Mouse (Mus musculus): ENCODE measurements at regions not wholly inside any gene's neighbourhood (a gene's known extent, or its start where the extent isn't known, plus 50 kb on each side); places are given as distances from the start of the nearest gene placed in this dataset.

DNA sequence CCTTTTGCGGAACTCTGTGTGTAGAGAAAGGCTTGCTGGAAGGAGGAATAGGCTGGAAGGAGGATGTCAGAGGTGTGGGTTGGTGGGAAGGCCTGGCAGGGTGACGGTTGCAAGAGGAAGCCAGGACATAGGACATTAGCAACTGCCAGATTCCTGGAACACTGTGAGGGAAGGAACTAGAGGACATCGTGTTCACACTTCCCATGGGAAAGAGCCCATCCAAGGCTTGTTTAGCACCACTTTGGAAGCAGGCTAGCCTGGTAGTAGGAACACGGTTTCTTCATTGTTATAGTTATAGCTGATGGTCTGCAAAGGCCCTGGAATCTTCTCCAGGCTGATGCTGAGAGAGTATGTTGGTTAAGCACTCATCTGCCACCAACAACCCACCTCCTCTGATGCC lies 80.4 kb upstream of the Dlg1 start:
- no peak for TF ChIP-seq POLR2A (IDR thresholded peaks at IDR 0.05; ENCODE audit: low read depth, low read length)
- TF ChIP-seq CTCF (IDR thresholded peaks at IDR 0.05; ENCODE audit: extremely low read depth, insufficient read depth, insufficient read length, insufficient replicate concordance) = no peak
- H3K27ac ChIP-seq (ENCODE audit: insufficient read depth, low read length) = no peak overlapping the region
- DNase-seq (ENCODE audit: low read depth in 1 of 2, low spot score in 2 of 2) = no peak
- H3K4me3 ChIP-seq (ENCODE audit: extremely low read depth, insufficient read depth, insufficient read length) = no peak overlapping the region
- no peaks in the 10 kb centered on the region for H3K36me3 ChIP-seq (ENCODE audit: control insufficient read depth, insufficient read depth, low read length)
- WGBS = 82% methylated on average over 4 of the region's 4 CpGs
- no peaks in the 10 kb centered on the region for H3K4me1 ChIP-seq (ENCODE audit: control insufficient read depth, insufficient read depth, insufficient read length)
- H3K27me3 ChIP-seq (ENCODE audit: control insufficient read depth, insufficient read depth, low read length) = no peaks in the 10 kb centered on the region

DNA sequence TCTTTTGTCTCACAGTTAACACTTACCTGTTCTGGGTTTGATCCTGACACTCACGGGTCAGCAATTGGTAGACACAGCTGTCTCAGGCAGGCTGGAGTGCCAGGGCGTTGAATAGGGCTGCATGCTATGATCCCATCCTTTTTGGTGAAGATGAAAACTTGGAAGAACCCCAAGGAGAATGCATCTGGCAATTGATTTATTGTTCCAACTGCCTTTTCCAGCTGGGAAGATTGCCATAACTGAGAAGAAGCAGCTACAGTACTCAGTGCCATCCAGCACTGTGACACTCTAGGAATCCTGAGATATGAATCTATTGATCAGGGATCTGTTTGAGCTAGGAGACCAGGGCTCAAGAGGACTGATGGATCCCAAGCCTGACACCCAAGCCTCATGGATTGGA lies 79.6 kb upstream of the Dlg1 start:
- H3K4me3 ChIP-seq (ENCODE audit: extremely low read depth, insufficient read depth, insufficient read length) = no peak overlapping the region
- DNase-seq (ENCODE audit: low read depth in 1 of 2, low spot score in 2 of 2) = no peak
- TF ChIP-seq POLR2A (IDR thresholded peaks at IDR 0.05; ENCODE audit: low read depth, low read length) (no peak), CTCF (IDR thresholded peaks at IDR 0.05; ENCODE audit: extremely low read depth, insufficient read depth, insufficient read length, insufficient replicate concordance) (no peak)
- 97% methylated on average over 2 of the region's 2 CpGs for WGBS
- H3K4me1 ChIP-seq (ENCODE audit: control insufficient read depth, insufficient read depth, insufficient read length) = no peaks in the 10 kb centered on the region
- H3K27me3 ChIP-seq (ENCODE audit: control insufficient read depth, insufficient read depth, low read length) = no peaks in the 10 kb centered on the region
- no peak overlapping the region for H3K27ac ChIP-seq (ENCODE audit: insufficient read depth, low read length)
- H3K36me3 ChIP-seq (ENCODE audit: control insufficient read depth, insufficient read depth, low read length) = no peaks in the 10 kb centered on the region

DNA sequence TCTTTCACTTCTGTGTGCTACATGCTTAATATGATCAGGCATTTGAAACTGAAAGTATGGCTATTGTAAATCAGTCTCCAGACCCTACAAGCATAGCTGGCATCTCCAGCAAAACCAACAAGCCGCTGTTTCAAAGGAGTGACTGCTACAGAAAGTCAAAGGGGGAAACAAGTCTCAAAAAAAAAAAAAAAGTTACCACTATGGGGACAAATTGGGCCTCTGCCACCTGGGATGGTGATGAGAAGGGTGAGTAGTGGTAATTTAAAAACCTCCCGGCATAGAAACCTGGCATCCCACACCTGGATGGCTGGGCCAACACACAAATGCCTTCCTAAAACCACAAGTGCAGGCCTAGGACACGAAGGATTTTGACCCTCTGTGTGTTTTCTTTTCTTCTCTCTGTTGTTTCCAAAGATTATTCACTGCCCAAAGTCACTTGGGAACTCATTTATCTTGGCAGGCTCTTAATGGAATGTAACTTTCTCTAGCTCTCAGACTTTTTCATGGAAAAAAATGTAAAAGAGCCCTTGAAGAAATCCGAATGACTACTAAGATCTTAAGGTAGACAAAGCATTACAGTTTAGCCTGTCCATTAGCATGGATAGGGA lies 78.9 kb upstream of the Dlg1 start:
- Histone ChIP-seq H3K4me3 (ENCODE audit: extremely low read depth, insufficient read depth, insufficient read length) (no peak overlapping the region), H3K27ac (ENCODE audit: insufficient read depth, low read length) (no peak overlapping the region), H3K4me1 (ENCODE audit: control insufficient read depth, insufficient read depth, insufficient read length) (no peaks in the 10 kb centered on the region), H3K27me3 (ENCODE audit: control insufficient read depth, insufficient read depth, low read length) (no peaks in the 10 kb centered on the region), H3K36me3 (ENCODE audit: control insufficient read depth, insufficient read depth, low read length) (no peaks in the 10 kb centered on the region)
- DNase-seq (ENCODE audit: low read depth in 1 of 2, low spot score in 2 of 2) = no peak
- 67% methylated on average over 4 of the region's 4 CpGs for WGBS
- no peak for TF ChIP-seq POLR2A (IDR thresholded peaks at IDR 0.05; ENCODE audit: low read depth, low read length)

DNA sequence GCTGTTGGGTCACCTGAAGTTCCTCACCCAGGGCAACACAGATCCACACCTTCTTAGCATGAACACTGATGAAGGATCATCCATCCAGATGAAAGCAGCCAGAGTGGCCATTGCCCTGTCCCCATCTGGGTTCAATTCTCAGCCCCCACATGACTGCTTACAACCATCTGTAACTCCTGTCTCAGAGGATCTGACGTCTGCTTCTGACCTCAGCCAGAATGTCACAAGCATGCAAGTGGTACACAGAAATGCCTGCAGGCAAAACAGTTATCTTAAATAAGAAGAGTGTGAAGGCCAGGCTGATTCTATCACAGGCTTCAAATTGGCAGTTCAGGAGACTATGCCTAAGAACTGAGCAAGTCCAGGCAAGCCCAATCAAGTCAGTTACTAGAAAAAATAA lies 76.2 kb upstream of the Dlg1 start:
- 86% methylated on average over 1 of the region's 1 CpGs for WGBS
- TF ChIP-seq CTCF (IDR thresholded peaks at IDR 0.05; ENCODE audit: extremely low read depth, insufficient read depth, insufficient read length, insufficient replicate concordance) (no peak), POLR2A (IDR thresholded peaks at IDR 0.05; ENCODE audit: low read depth, low read length) (no peak)
- no peaks in the 10 kb centered on the region for H3K4me1 ChIP-seq (ENCODE audit: control insufficient read depth, insufficient read depth, insufficient read length)

GRCm38 (mm10) chr16:31589576-31589975 lies 73.7 kb upstream of the Dlg1 start:
- TF ChIP-seq POLR2A (IDR thresholded peaks at IDR 0.05; ENCODE audit: low read depth, low read length) = no peak
- no peak for TF ChIP-seq CTCF (IDR thresholded peaks at IDR 0.05; ENCODE audit: extremely low read depth, insufficient read depth, insufficient read length, insufficient replicate concordance)
- H3K4me1 ChIP-seq (ENCODE audit: control insufficient read depth, insufficient read depth, insufficient read length) = no peaks in the 10 kb centered on the region
- DNase-seq (ENCODE audit: low read depth in 1 of 2, low spot score in 2 of 2) = no peak
- 81% methylated on average over 6 of the region's 6 CpGs for WGBS
- H3K27me3 ChIP-seq (ENCODE audit: control insufficient read depth, insufficient read depth, low read length) = no peaks in the 10 kb centered on the region
- H3K27ac ChIP-seq (ENCODE audit: insufficient read depth, low read length) = no peak overlapping the region
- no peaks in the 10 kb centered on the region for H3K36me3 ChIP-seq (ENCODE audit: control insufficient read depth, insufficient read depth, low read length)
- no peak overlapping the region for H3K4me3 ChIP-seq (ENCODE audit: extremely low read depth, insufficient read depth, insufficient read length)

More for the DNA sequence above, 76.2 kb upstream of the Dlg1 start:
- H3K36me3 ChIP-seq (ENCODE audit: control insufficient read depth, insufficient read depth, low read length) = no peaks in the 10 kb centered on the region
- H3K27ac ChIP-seq (ENCODE audit: insufficient read depth, low read length) = no peak overlapping the region
- H3K4me3 ChIP-seq (ENCODE audit: extremely low read depth, insufficient read depth, insufficient read length) = no peak overlapping the region
- no peak for DNase-seq (ENCODE audit: low read depth in 1 of 2, low spot score in 2 of 2)
- H3K27me3 ChIP-seq (ENCODE audit: control insufficient read depth, insufficient read depth, low read length) = no peaks in the 10 kb centered on the region

DNA sequence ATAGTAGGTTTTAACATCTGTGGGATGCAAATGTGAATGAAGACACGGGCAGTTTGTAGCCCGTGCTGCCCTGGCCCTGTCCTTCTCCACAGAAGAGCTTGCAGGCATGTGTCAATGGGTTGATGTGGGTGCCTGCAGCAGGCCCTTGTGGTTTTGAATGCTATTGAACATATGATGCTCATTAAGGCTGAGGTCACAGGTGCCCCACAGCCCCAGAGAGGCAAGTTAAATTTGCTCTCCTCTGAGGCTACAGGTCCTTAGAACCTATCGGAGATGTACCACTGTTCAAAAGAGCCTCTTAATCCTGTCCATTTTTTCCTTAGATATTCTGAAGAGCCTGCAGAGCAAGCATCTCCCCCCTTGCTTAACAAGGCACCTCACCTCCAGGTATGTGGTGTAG lies 71.7 kb upstream of the Dlg1 start:
- Histone ChIP-seq H3K27ac (ENCODE audit: insufficient read depth, low read length) (no peak overlapping the region), H3K36me3 (ENCODE audit: control insufficient read depth, insufficient read depth, low read length) (no peaks in the 10 kb centered on the region), H3K4me1 (ENCODE audit: control insufficient read depth, insufficient read depth, insufficient read length) (no peaks in the 10 kb centered on the region), H3K4me3 (ENCODE audit: extremely low read depth, insufficient read depth, insufficient read length) (no peak overlapping the region), H3K27me3 (ENCODE audit: control insufficient read depth, insufficient read depth, low read length) (no peaks in the 10 kb centered on the region)
- TF ChIP-seq POLR2A (IDR thresholded peaks at IDR 0.05; ENCODE audit: low read depth, low read length) (no peak), CTCF (IDR thresholded peaks at IDR 0.05; ENCODE audit: extremely low read depth, insufficient read depth, insufficient read length, insufficient replicate concordance) (no peak)
- WGBS = 71% methylated on average over 3 of the region's 3 CpGs
- no peak for DNase-seq (ENCODE audit: low read depth in 1 of 2, low spot score in 2 of 2)

DNA sequence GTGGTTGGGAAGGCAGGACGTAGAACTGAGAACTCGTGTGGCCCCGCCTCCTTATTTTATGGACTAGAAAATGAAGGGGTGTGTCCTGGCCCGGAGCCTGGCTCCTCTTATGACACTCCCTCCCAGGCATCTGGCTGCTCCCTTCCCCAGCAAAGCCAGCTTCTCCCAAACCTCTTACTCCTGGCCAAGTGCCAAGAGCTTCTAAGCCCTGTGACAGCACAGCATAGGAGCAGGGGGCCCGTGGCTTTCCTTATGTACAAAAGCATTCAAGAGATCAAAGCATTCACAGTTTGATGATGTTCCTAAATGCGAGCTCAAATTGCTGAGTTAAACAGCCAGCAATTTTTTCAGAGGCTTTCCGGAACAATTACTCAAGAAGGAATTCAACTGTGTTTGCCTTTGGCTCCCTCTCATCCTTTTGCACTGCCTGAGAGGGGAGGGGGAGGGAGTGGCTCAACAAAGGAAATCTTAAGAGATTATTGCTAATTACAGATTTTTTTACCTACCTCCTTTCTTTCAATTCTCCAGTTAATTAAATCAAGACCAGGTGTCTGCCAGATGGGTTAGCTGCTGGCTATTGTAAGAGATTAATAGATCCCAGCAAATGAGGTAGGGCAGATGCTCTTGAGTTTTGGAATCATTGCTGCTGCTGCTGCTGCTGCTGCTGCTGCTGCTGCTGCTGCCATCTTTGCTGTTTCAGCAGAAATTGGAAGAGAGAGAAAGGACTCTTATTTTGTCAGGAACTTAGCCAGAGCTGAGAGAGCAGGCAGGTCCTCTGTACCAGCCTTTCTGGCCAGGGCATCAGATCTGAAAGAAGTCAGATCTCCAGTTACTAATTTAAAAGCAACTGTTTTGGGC lies 71.0 kb upstream of the Dlg1 start:
- Histone ChIP-seq H3K27me3 (ENCODE audit: control insufficient read depth, insufficient read depth, low read length) (no peaks in the 10 kb centered on the region), H3K27ac (ENCODE audit: insufficient read depth, low read length) (no peak overlapping the region), H3K4me1 (ENCODE audit: control insufficient read depth, insufficient read depth, insufficient read length) (no peaks in the 10 kb centered on the region), H3K36me3 (ENCODE audit: control insufficient read depth, insufficient read depth, low read length) (no peaks in the 10 kb centered on the region), H3K4me3 (ENCODE audit: extremely low read depth, insufficient read depth, insufficient read length) (no peak overlapping the region)
- TF ChIP-seq CTCF (IDR thresholded peaks at IDR 0.05; ENCODE audit: extremely low read depth, insufficient read depth, insufficient read length, insufficient replicate concordance) (no peak), POLR2A (IDR thresholded peaks at IDR 0.05; ENCODE audit: low read depth, low read length) (no peak)
- WGBS = 24% methylated on average over 7 of the region's 7 CpGs
- DNase-seq (ENCODE audit: low read depth in 1 of 2, low spot score in 2 of 2) = no peak
